In the genomic region with DNA sequence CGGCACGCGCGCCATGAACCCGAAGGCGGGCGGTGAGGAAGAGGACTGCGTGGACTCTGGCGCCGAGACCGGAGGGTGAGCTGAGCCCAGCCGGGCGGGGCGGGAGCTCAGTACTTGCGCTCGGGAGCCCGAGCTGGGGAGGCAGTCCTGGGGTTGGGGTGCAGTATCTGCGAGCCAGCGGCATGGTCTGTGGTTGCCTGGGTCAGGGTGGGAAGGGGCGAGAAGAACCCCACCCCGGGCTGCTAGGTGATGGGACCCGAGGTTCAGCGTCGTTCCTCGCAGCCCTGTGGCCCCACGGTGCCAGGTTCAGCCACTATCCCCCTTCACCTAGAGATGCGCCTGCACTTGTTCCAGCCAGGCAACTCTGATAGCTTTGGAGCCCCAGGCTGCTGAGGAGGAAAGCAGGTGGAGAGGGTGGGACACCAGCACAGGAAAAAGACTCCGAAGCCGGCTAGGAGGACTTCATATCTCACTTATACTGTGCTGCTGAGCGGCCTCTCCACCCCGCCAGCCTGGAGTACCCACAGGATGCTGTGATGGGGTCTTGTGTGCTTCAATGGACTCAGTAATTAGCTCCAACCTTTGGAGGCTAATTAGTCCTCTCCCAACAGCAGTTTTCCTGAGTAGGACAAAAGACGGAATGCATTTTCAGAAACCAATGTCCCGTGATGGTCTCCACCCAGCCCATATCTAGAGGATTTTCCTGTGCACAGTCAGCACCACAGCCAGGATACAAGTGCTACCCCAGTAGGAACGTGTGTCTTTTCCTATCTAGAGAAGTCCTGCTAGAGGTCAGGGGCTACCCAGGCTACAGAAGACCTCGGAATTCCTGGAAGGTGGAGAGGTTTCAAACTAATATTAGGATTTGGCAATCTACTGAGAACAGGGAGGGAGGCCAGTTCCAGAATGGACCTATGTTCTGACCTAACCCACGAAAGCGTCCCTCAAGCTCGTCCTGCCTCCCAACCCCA, we compare ENCODE assay signal across 9 mouse cellular contexts. TPM values are rescaled to one million over a fixed set of nuclear protein-coding genes. Genes with fewer than 3 reads are reported as not detected.
DNase-seq lines count a peak whose midpoint lies in the region; ATAC-seq and TF ChIP-seq lines count a peak whose summit lies in the region.
"Had no signal": no experiment of that assay in that cellular context is flagged by ENCODE, and none has a peak within 500 bp of the region (broad histone marks: within the 10 kb centered on the region; RNA-seq: fewer than 3 reads in every experiment).

No protein-coding gene starts in this region.

- peak overlapping the region; percentile 92 for H3K4me2 ChIP-seq in embryonic facial prominence, embryonic 13.5 days
- H3K4me2 ChIP-seq in hindbrain, embryonic 14.5 days (replicated peaks) = peak overlapping the region; percentile 77

- ATAC-seq in embryonic facial prominence, embryonic 13.5 days (ENCODE audit: insufficient number of reproducible peaks, insufficient read depth, low FRiP score, low TSS enrichment, low read depth) = peak; percentile 73
- ATAC-seq in hindbrain, embryonic 14.5 days (ENCODE audit: low FRiP score) = peak; percentile 82
- no peak for ATAC-seq in CD4-positive, CD25-positive, alpha-beta regulatory T cell, adult 4 months

- peaks cover 15% of the 10 kb centered on the region for H3K4me1 ChIP-seq in E14TG2a.4 (replicated peaks; ENCODE audit: low read depth, low read length)
- H3K4me1 ChIP-seq in embryonic facial prominence, embryonic 13.5 days = peaks cover 5% of the 10 kb centered on the region
- peaks cover 22% of the 10 kb centered on the region for H3K4me1 ChIP-seq in hindbrain, embryonic 14.5 days (replicated peaks; ENCODE audit: control insufficient read depth, insufficient read depth, low read length)
- peaks cover 20% of the 10 kb centered on the region for H3K4me1 ChIP-seq in midbrain, embryonic 10.5 days

- H3K4me3 ChIP-seq in E14TG2a.4 (replicated peaks; ENCODE audit: low read length) = peak overlapping the region; percentile 83
- H3K4me3 ChIP-seq in embryonic facial prominence, embryonic 13.5 days = peak overlapping the region; percentile 62
- peak overlapping the region; percentile 76 for H3K4me3 ChIP-seq in hindbrain, embryonic 14.5 days (replicated peaks; ENCODE audit: low read length)
- peak overlapping the region; percentile 77 for H3K4me3 ChIP-seq in midbrain, embryonic 10.5 days

- H3K9me3 ChIP-seq in E14TG2a.4 (ENCODE audit: low read length) = no peaks in the 10 kb centered on the region
- no peaks in the 10 kb centered on the region for H3K9me3 ChIP-seq in embryonic facial prominence, embryonic 13.5 days
- no peaks in the 10 kb centered on the region for H3K9me3 ChIP-seq in hindbrain, embryonic 14.5 days (ENCODE audit: control insufficient read depth, low read length)
- no peaks in the 10 kb centered on the region for H3K9me3 ChIP-seq in midbrain, embryonic 10.5 days (replicated peaks)

- H3K27ac ChIP-seq in embryonic facial prominence, embryonic 13.5 days = no peak overlapping the region
- peak overlapping the region; percentile 77 for H3K27ac ChIP-seq in hindbrain, embryonic 14.5 days
- H3K27ac ChIP-seq in midbrain, embryonic 10.5 days (replicated peaks) = peak overlapping the region; percentile 87

- WGBS in embryonic facial prominence, embryonic 13.5 days = 10% methylated on average over 38 of the region's 38 CpGs
- 9% methylated on average over 38 of the region's 38 CpGs for WGBS in hindbrain, embryonic 14.5 days
- WGBS in midbrain, embryonic 10.5 days = 12% methylated on average over 38 of the region's 38 CpGs

- no peak for TF ChIP-seq CTCF in E14TG2a.4 (conservative IDR thresholded peaks at IDR 0.05; ENCODE audit: low read length)

- H3K27me3 ChIP-seq in E14TG2a.4 (ENCODE audit: insufficient read depth, low read length) = peaks cover 74% of the 10 kb centered on the region
- peaks cover 37% of the 10 kb centered on the region for H3K27me3 ChIP-seq in embryonic facial prominence, embryonic 13.5 days
- 0 out of 2 replicates have a peak, but pooled peaks cover 5% of the 10 kb centered on the region for H3K27me3 ChIP-seq in hindbrain, embryonic 14.5 days (ENCODE audit: control insufficient read depth, insufficient read depth, low read length)
- H3K27me3 ChIP-seq in midbrain, embryonic 10.5 days (ENCODE audit: low read depth, poor library complexity, severe bottlenecking) = peaks cover 59% of the 10 kb centered on the region

- peak; percentile 47 to 51 for DNase-seq in heart, adult 18-20 months
- no peak for DNase-seq in heart, postnatal 4 days
- DNase-seq in hindbrain, embryonic 14.5 days (ENCODE audit: low spot score) = no peak
- no peak for DNase-seq in midbrain, embryonic 10.5 days (ENCODE audit: low spot score)
- DNase-seq in spleen, adult 18-20 months = no peak

- H3K36me3 ChIP-seq in E14TG2a.4 (ENCODE audit: insufficient read depth, low read length) = no peaks in the 10 kb centered on the region
- no peaks in the 10 kb centered on the region for H3K36me3 ChIP-seq in embryonic facial prominence, embryonic 13.5 days
- H3K36me3 ChIP-seq in hindbrain, embryonic 14.5 days (replicated peaks; ENCODE audit: control insufficient read depth, insufficient read depth) = no peaks in the 10 kb centered on the region
- H3K36me3 ChIP-seq in midbrain, embryonic 10.5 days = no peaks in the 10 kb centered on the region

- peak overlapping the region; percentile 70 for H3K9ac ChIP-seq in embryonic facial prominence, embryonic 13.5 days
- H3K9ac ChIP-seq in hindbrain, embryonic 14.5 days = peak overlapping the region; percentile 85

RNA-seq across cellular contexts. Expression of gene Fam124a, which starts 0.6 kb away (rescaled TPM):
- 1 to 10 TPM; 3.8 to 3.9 TPM for total RNA-seq in heart, adult 18-20 months (2021)
- 1 to 10 TPM; 3.2 to 3.8 TPM for total RNA-seq in heart, postnatal 4 days (2021)
- 3.1 and 3.3 TPM in 2 replicates for polyA plus RNA-seq in embryonic facial prominence, embryonic 13.5 days (2015; fragmentation: Nextera tagmentation; extraction: Ambion mirVana)
- 29.3 and 32.7 TPM in 2 replicates for polyA plus RNA-seq in hindbrain, embryonic 14.5 days (2014; fragmentation: Nextera tagmentation; extraction: Ambion mirVana)
- polyA plus RNA-seq in midbrain, embryonic 10.5 days (2016; fragmentation: Nextera tagmentation; extraction: Ambion mirVana) = 3.6 and 4.3 TPM in 2 replicates
- polyA plus RNA-seq in CD4-positive, CD25-positive, alpha-beta regulatory T cell, adult 4 months (2017; shearing (Covaris generic)) = not detected
- total RNA-seq: hematopoietic stem cell, adult 5-6 weeks had no signal

RNA-seq across cellular contexts. Expression of gene Gm4131, which starts 10.6 kb away (rescaled TPM):
- not detected for total RNA-seq in heart, adult 18-20 months (2021)
- total RNA-seq in heart, postnatal 4 days (2021) = not detected
- 0.21 TPM in 1 of 2 replicates, not detected in the other for polyA plus RNA-seq in embryonic facial prominence, embryonic 13.5 days (2015; fragmentation: Nextera tagmentation; extraction: Ambion mirVana)
- 0.17 and 0.30 TPM in 2 replicates for polyA plus RNA-seq in hindbrain, embryonic 14.5 days (2014; fragmentation: Nextera tagmentation; extraction: Ambion mirVana)
- polyA plus RNA-seq in midbrain, embryonic 10.5 days (2016; fragmentation: Nextera tagmentation; extraction: Ambion mirVana) = 0.10 and 0.16 TPM in 2 replicates
- not detected for polyA plus RNA-seq in CD4-positive, CD25-positive, alpha-beta regulatory T cell, adult 4 months (2017; shearing (Covaris generic))
- total RNA-seq: hematopoietic stem cell, adult 5-6 weeks had no signal

Comparison
In these comparisons a context has a peak if more than half of its experiments do, and no peak if none do; other contexts are left out.
1. DNase-seq: peak in heart, adult 18-20 months (2 of 2); none in heart, postnatal 4 days (single experiment), hindbrain, embryonic 14.5 days (single experiment), midbrain, embryonic 10.5 days (single experiment) and spleen, adult 18-20 months (0 of 2).
2. Peak in every context shown above with its lines, with median percentiles within 50 percentile points of each other: H3K4me3 ChIP-seq.